Mouse (Mus musculus) ES-Bruce4 (cell line): ENCODE measurements around the gene Gm42517.

Experiments
- CTCF ChIP-seq: IDR thresholded peaks from one replicate; pipeline ENCODE4 v1.8.1; 2011; ENCODE audit warnings: low read depth, low read length
- EP300 ChIP-seq: IDR thresholded peaks from 2 replicates; pipeline ENCODE4 v1.6.1; 2011; ENCODE audit warnings: low read depth, low read length; ENCODE audit not compliant: insufficient read depth
- POLR2A ChIP-seq: IDR thresholded peaks from one replicate; pipeline ENCODE4 v1.8.1; 2011; ENCODE audit warnings: low read length; ENCODE audit not compliant: insufficient read depth

- TF ChIP-seq CTCF, result no peak
- TF ChIP-seq EP300, result no peak
- no peak for TF ChIP-seq POLR2A
These were observed 47.0 kb upstream of the Gm42517 start for GRCm38 (mm10) chr5:108414711-108415110.
